Mouse (Mus musculus) right cerebral cortex, postnatal 25 days (tissue): Measurements from ENCODE around the gene Kcnj2.

Source experiments
- DNase-seq: peaks from one replicate; pipeline ENCODE4 v3.0.0; 2022

Kcnj2 gene

DNA sequence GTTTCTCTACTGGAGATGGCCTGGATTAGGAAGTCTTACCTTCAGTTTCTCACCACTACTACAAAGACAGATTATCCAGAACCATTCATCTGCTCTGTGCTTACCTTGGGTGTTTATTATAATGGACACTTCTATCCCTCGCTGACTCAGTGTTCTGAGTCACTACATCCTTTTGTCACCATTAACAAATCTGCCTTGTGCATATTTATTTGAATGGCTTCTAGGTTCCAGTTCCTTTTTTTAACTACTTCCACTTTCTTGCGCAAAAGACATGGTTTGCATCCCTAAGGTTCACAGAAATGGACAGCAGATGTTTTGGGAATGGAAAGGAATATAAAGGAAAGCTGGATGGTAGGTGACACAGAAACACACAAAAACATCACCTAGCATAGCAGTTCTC lies 27.0 kb downstream of the Kcnj2 start:
- no peak for DNase-seq

DNA sequence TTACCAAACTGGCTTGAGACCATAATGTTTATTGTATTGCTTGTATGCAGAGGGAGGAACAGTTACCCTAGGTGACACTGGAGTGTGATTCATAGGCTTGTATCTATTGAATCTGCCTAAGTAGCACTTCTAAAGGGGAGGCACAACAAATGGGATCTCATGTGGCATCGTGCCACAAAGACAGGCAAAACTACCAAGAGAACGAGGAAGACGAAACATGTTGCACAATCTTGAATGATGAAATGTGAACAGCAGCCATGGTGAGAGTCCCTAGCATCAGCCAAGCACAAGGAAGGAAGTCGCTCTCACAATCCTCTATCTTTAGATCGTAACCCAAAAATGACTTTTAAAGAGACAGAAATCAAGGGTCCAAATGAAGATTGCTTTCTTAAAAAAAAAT lies 30.6 kb downstream of the Kcnj2 start:
- no peak for DNase-seq

DNA sequence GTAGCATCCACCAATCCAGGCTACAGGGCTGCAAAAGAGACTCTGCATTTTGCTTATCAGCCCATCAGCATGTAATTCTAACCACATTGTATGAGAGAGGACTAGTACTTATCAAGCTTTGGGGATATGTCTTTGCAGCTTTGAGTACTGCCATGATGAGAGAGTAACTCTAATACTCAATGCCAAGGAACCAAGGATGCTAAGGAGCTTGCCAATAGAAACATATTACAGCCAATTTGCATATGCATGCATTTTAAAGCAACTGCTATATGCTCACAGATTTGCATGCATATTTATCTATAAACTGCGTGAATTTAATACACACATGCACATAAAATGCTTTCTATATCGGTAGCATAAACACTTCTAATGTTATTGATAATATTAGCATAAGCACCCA lies 34.2 kb downstream of the Kcnj2 start:
- DNase-seq, result no peak

GRCm38 (mm10) chr11:111100651-111101050 lies 34.7 kb downstream of the Kcnj2 start:
- DNase-seq, result no peak

DNA sequence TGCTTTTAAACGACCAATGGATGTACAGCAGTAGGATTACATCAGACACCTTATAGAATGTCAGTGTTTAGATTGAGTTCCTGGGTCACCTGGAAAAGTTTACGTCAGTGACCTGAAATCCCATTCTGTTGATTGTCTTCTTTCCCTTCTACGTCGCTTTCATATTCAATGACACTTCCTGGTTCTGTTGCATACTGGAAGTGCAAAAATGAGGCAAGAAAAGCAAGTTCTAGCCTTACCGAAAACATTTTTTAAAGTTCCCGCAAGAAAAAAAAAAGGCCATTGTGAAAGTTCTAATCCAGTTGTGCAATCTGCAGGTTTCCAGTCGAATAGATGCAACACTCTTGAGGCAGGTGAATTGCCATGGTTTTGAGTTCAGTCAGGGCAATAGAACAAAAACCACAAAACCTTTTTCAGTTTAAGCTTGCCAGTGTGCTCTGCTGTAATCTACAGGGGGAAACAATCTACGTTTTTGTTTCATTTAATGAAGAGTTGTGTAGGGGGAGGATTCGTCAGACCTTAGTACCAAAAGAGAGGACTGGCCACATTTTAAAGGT lies 35.7 kb downstream of the Kcnj2 start:
- DNase-seq, result no peak

GRCm38 (mm10) chr11:111104422-111104821 lies 38.5 kb downstream of the Kcnj2 start:
- no peak for DNase-seq

GRCm38 (mm10) chr11:111108130-111108529 lies 42.2 kb downstream of the Kcnj2 start:
- DNase-seq, result no peak

DNA sequence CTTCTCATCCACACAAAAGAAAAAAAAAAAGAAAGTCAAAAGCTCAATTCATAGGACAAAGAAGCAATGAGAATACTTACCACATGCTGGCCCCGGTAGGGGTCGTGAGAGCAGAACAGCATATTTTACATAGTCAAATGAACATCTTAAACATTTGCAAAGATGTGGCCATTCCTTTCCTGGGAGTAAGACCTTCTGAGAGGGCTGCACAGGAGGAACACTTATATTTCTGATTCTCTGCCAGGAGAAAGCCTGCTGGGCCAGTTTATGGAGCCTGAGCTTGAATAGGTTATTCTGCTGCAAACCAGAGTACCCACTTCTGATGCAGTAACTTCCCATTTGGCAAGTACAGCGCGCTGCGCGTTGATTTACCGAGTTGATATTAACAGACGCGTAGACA lies 55.5 kb downstream of the Kcnj2 start:
- no peak for DNase-seq

DNA sequence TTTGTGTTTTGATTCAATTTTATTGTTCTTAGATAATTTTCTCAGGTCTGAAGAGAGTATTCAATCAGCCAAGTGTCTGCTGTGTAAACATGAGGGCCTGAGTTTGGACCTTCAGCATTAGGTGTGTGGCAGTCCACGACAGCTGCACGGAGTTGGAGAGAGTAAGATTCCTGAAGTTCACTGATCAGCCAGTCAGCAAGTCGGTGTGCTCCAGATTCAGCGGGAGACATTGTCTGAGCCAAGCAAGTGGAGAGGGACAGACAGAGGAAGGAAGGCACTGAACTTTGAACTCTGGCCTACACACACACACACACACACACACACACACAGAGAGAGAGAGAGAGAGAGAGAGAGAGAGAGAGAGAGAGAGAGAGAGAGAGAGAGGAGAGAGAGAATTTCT lies 57.4 kb downstream of the Kcnj2 start:
- DNase-seq, result no peak

- no peak for DNase-seq
Measured at GRCm38 (mm10) chr11:111125963-111126362, 60.0 kb downstream of the Kcnj2 start.
